Mouse (Mus musculus) forebrain, embryonic 13.5 days (tissue): ENCODE data around the gene Atn1. TPM values are rescaled to one million over a fixed set of nuclear protein-coding genes. Genes with fewer than 3 reads are reported as not detected.

Source experiments
- ATAC-seq: fragments of 200-750 bp; cut with Nextera tagmentation; 2 replicates; pipeline ENCODE4 v1.8.0; 2017
- H3K27ac ChIP-seq: fragments of 300-500 bp; sonication (generic); 2 replicates; pipeline ENCODE4 v1.5.1; 2015; ENCODE audit warnings: inconsistent platforms, mild to moderate bottlenecking, moderate library complexity
- H3K27me3 ChIP-seq: fragments of 300-500 bp; sonication (generic); 2 replicates; pipeline ENCODE4 v1.6.1; 2015; ENCODE audit warnings: mild to moderate bottlenecking, inconsistent platforms
- H3K36me3 ChIP-seq: fragments of 300-500 bp; sonication (generic); 2 replicates; pipeline ENCODE4 v1.6.1; 2015; ENCODE audit warnings: mild to moderate bottlenecking, inconsistent platforms; ENCODE audit not compliant: poor library complexity, severe bottlenecking
- H3K4me1 ChIP-seq: fragments of 300-500 bp; sonication (generic); 2 replicates; pipeline ENCODE4 v1.6.1; 2015; ENCODE audit warnings: inconsistent platforms
- H3K4me2 ChIP-seq: fragments of 300-500 bp; sonication (generic); 2 replicates; pipeline ENCODE4 v1.6.1; 2015; ENCODE audit warnings: inconsistent platforms, mild to moderate bottlenecking, moderate library complexity
- H3K4me3 ChIP-seq: fragments of 300-500 bp; sonication (generic); 2 replicates; pipeline ENCODE4 v1.5.1; 2015; ENCODE audit warnings: mild to moderate bottlenecking, inconsistent platforms
- H3K9ac ChIP-seq: fragments of 300-500 bp; sonication (generic); 2 replicates; pipeline ENCODE4 v1.6.1; 2015; ENCODE audit warnings: mild to moderate bottlenecking, inconsistent platforms
- H3K9me3 ChIP-seq: fragments of 300-500 bp; sonication (generic); replicated peaks from 2 replicates; pipeline ENCODE4 v1.6.1; 2016; ENCODE audit warnings: inconsistent platforms
- WGBS: fragments of 180-500 bp; shearing (Covaris S2); methylation state at CpG from one replicate; pipeline ENCODE4 v1.1.7; 2015; 5-methylcytosine and 5-hydroxymethylcytosine counted together
- polyA plus RNA-seq: library from polyadenylated mRNA; unstranded; fragments of >200 nt; fragmentation: Nextera tagmentation; extraction: Ambion mirVana; gene quantifications from 2 replicates; pipeline ENCODE4 v1.2.1, GENCODE M21; 2015

Atn1 gene
- polyA plus RNA-seq, 1 experiment from 2014 or later: 17.7 TPM

DNA sequence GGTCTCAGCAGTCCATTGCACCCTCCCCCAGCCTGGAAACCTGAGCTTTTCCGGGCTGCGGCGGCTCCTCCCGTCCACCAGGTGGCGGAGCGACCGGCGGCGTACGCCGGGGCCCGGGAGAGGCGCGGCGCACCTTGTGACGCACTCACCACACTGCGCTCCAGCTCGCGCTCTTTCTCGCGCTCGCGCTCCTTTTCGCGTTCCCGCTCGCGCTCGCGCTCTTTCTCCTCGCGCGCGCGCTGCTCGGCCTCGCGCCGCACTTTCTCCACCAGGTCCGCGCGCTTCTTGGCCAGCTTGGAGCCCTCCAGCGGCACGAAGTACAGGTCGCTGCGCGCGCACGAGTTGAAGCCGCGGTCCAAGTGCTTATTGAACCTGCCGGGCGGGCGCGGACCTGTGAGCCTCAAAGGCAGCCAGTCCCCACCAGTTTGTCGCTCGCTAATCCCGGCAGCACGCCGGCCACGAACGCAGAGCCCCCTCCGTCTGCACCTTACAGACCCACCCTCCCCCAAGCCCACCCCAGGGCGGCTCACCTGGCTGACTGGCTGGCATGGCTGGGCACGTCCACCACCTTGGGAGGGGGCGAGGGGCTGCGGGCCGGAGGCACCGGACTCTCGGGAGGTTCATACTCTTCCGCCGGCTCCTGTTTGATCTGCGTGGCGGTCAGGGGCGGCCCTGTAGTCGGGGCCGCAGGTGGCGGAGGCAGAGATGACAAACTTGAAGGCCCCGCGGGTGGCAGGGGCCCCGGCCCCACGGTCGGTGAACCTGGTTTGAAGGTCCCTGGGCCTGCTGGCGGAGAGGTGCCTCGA, 10.6 kb downstream of the Atn1 start:
- peaks cover 68% of the 10 kb centered on the region for H3K36me3 ChIP-seq
- peak; percentile 85 for ATAC-seq
- H3K9me3 ChIP-seq: no peaks in the 10 kb centered on the region
- peak overlapping the region; percentile 90 for H3K27ac ChIP-seq
- peak overlapping the region; percentile 95 for H3K4me2 ChIP-seq
- peak overlapping the region; percentile 54 for H3K4me3 ChIP-seq
- WGBS: under 1% methylated on average over 84 of the region's 85 CpGs
- peak overlapping the region; percentile 84 for H3K9ac ChIP-seq
- no peaks in the 10 kb centered on the region for H3K27me3 ChIP-seq
- peaks cover 33% of the 10 kb centered on the region for H3K4me1 ChIP-seq

DNA sequence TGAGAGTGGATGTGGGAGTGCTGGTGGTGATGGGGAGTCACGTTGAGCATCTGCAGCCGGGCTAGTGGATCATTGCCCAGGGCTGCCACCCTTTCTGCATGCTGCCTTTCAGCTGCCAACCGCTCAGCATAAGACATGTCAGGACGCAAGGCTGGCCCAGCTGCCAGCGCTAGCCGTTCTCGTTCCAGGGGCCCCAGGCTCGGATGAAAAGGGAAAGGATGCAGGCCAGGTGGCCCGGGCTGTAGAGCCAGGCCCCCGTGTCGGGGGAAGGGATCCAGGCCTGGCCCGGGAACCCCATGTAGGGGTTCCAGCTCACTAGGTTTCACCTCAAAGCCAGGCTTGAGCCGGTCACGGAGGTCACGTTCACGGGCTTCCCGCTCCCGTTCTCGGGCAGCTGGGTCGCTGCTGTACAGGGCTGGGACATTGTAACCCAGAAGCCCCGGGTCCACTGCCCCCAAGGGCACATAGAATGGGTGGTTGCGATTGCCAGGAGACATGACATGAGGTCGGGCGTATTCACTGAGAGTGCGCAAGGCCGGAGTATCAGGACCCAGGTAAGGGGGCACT, 11.5 kb downstream of the Atn1 start:
- peak overlapping the region; percentile 95 for H3K4me2 ChIP-seq
- 72% methylated on average over 26 of the region's 26 CpGs for WGBS

DNA sequence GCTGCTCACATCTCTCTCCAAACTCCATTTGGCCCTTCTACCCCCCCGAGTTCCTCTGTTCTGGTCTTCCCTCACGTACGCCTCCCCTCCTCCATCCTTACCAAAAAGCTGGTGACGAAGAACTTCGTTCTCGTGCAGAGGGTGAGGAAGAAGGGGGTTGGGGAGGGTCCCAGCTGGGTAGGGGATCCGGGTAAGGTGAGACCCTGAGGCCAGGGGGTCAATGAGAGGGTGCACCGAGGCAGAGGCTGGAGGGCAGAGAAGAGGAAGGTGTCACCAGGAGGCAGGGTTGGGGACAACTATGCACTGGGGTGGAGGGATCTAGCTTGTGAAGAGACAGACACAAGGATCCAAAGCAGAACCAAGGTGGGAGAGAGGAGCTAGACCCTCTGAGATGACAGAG, 12.7 kb downstream of the Atn1 start:
- no peak overlapping the region for H3K9ac ChIP-seq
- no peaks in the 10 kb centered on the region for H3K27me3 ChIP-seq
- no peak overlapping the region for H3K4me3 ChIP-seq
- H3K36me3 ChIP-seq: peaks cover 56% of the 10 kb centered on the region
- H3K27ac ChIP-seq: no peak overlapping the region; the same call in 1 of the 2 replicates
- WGBS: 91% methylated on average over 8 of the region's 8 CpGs
- H3K4me1 ChIP-seq: peaks cover 49% of the 10 kb centered on the region
- ATAC-seq: no peak
- H3K9me3 ChIP-seq: no peaks in the 10 kb centered on the region
- no peak overlapping the region for H3K4me2 ChIP-seq

More for the DNA sequence above, 11.5 kb downstream of the Atn1 start:
- Histone ChIP-seq H3K9me3 (no peaks in the 10 kb centered on the region), H3K9ac (no peak overlapping the region), H3K4me1 (peaks cover 37% of the 10 kb centered on the region), H3K27ac (peak overlapping the region; percentile 90), H3K27me3 (no peaks in the 10 kb centered on the region), H3K4me3 (peak overlapping the region; percentile 54), H3K36me3 (peaks cover 62% of the 10 kb centered on the region)
- ATAC-seq: no peak

DNA sequence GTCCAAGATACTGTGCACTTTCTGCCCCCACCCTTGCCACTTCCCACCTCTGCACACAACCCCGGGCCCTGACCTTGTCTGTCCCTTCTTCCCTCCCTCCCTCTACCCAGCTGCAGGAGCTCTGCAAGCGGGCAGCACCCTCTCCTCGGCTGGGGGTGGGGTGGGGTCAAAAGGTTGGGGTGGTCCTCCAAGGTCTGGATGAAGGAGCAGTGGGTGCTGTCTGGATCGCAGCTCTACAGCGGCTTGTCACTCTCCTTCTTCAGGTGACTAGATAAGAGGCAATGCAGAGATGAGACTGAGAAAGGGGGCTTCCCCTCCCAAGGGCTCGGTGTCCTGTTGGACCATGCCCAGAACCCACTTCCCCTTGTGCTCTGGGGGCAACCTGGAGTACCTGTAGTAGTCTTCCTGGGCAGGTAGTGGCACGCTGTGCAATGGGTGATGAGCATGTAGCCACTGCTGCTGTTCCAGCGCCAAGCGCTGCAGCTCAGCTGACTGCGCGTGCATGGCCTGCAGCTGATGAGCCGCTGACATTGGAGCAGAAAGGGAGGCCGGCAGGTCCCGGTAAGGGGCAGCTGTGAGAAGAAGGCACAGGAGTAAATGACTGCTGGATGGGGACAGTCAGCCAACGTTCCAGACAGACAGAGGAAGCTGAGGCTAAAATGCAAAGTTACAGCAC, 13.3 kb downstream of the Atn1 start:
- no peak overlapping the region for H3K4me3 ChIP-seq
- no peaks in the 10 kb centered on the region for H3K27me3 ChIP-seq
- no peak overlapping the region for H3K27ac ChIP-seq

DNA sequence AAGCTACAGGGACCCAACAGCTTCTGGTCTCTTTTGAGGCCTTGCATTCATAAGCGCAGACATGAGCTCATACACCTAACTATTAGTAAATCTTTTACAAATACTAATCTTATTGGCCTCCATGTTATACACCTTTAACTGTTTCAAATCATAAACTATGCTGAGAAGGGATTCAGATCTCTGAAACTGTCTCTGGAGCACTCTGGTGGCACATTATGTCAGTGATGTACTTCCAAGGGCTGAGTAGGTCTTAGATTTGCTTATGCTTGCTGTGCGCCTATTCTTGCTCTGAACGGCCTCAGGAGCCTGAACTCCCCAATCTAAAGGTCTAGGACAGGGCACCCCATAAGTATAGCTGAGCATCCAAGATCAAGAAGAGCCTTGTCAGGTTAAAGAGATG, 14.5 kb downstream of the Atn1 start:
- Histone ChIP-seq H3K27me3 (no peaks in the 10 kb centered on the region), H3K27ac (peak overlapping the region; percentile 100), H3K4me2 (peak overlapping the region; percentile 78), H3K4me1 (peaks cover 48% of the 10 kb centered on the region), H3K9ac (peak overlapping the region; percentile 95), H3K36me3 (peaks cover 41% of the 10 kb centered on the region), H3K4me3 (peak overlapping the region; percentile 67), H3K9me3 (no peaks in the 10 kb centered on the region)
- no peak for ATAC-seq
- 65% methylated on average over 3 of the region's 3 CpGs for WGBS

More for the DNA sequence above, 13.3 kb downstream of the Atn1 start:
- Histone ChIP-seq H3K4me2 (no peak overlapping the region), H3K4me1 (peaks cover 53% of the 10 kb centered on the region), H3K36me3 (peaks cover 52% of the 10 kb centered on the region), H3K9me3 (no peaks in the 10 kb centered on the region), H3K9ac (no peak overlapping the region)
- 91% methylated on average over 15 of the region's 15 CpGs for WGBS
- no peak for ATAC-seq

DNA sequence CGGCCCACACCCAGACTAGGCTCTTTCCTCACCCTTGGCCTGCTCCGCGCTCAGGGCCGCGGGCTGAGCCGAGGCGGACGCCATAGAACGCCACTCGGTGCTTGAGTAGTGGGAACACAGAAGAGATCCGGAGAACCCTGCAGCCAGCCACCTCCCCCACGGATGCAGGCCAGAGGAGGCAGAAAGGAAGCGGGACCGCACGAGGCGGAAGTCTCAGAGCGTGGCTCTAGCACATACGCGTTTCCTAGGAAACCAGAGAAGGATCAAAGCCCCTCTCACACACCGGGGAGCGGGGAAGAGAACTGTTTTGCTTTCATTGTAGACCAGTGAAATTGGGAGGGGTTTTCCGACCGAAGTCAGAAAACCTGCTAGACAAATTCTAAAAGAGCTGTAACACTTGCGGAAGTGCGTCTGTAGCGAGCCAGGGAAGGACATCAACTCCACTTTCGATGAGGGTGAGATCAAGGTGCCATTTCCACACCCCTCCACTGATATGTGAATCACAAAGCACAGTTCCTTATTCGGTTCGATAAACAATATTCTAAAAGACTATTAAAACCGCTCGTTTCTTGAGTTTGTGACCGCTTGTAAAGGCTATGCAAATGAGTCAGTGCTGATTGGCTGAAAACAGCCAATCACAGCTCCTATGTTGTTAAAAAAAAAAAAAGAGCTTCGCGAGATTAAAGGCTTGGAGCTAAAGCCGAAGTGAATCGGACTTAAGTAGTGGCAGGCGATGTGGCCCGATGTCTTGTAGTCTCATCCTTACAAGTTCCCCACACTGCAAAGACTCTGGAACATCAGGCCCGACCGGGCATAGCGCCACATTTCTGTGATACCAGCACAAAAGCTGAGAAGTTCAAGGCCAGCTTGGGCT, 15.2 kb downstream of the Atn1 start, which contains the start of gene Grcc10:
Gene Grcc10, minus strand, starts transcription at position 487 of the 874 bp plus-strand sequence.
- H3K27ac ChIP-seq: peak within 1 kb of the TSS; percentile 100
- ATAC-seq: peak; percentile 85
- peaks cover 41% of the 10 kb centered on the region for H3K4me1 ChIP-seq
- under 1% methylated on average over 41 of the region's 41 CpGs for WGBS
- peaks cover 38% of the 10 kb centered on the region for H3K36me3 ChIP-seq
- H3K27me3 ChIP-seq: no peaks in the 10 kb centered on the region
- H3K9ac ChIP-seq: peak within 1 kb of the TSS; percentile 95
- H3K4me3 ChIP-seq: peak within 1 kb of the TSS; percentile 67
- peak within 1 kb of the TSS; percentile 78 for H3K4me2 ChIP-seq
- no peaks in the 10 kb centered on the region for H3K9me3 ChIP-seq

DNA sequence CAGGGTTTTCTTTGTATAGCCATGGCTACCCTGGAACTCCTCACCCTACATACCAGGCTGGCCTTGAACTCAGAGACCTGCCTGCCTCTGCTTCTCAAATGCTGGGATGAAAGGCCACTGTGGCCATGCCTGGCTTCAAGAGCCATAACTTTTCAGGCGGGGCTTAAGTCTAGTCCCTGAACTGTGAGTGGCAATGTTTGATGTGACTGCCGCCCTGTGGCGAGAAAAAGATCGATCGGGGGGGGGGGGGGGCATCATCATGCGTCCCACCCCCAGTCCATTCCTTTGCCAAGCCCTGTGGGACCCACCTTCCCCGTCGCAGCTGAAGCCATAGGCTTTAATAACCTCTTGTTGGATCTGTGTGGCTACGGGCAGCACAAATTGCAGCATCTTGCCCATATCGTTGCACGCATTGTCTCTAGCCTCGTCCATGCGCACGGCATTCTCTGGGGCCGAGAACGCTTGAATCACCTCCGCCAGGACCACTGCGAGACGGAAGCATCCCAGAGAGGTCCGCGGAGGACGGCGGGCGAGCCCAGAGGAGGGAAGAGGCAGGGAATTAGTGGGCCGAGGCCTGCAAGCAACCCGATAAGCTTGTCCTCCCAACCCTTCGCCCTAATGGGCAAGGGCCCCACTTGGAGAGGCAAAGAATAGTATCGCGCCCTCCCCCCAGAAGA, 16.0 kb downstream of the Atn1 start:
- H3K9ac ChIP-seq: peak overlapping the region; percentile 95
- ATAC-seq: peak; percentile 29
- WGBS: under 1% methylated on average over 28 of the region's 29 CpGs
- peak overlapping the region; percentile 100 for H3K27ac ChIP-seq
- no peaks in the 10 kb centered on the region for H3K9me3 ChIP-seq
- peak overlapping the region; percentile 78 for H3K4me2 ChIP-seq
- H3K4me1 ChIP-seq: peaks cover 37% of the 10 kb centered on the region
- H3K4me3 ChIP-seq: peak overlapping the region; percentile 67
- no peaks in the 10 kb centered on the region for H3K27me3 ChIP-seq
- peaks cover 38% of the 10 kb centered on the region for H3K36me3 ChIP-seq

DNA sequence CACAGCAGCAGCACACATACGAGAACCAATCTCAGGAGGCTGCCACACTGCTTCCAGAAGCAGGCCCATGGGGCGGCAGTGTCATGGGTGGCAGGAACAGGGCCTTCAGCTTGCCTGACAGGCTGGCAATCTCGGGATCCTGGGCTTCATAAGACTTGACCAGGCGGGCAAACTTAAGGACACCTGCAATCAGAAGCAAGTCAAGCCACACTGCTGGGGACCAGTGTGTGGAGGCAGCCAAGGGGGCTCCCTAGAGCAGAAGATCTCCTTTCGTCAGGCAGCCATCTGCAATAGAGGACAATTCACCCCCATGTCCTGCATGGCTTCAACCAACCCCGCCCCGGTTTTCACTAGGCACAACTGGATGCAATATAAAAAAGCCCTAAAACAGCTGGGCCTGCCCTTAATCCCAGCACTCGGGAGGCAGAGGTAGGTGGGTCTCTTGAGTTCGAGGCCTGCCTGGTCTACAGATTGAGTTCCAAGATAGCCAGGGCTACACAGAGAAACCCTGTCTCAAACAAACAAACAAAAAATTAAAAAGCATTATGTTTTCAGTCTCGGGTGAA, 17.0 kb downstream of the Atn1 start:
- H3K9me3 ChIP-seq: no peaks in the 10 kb centered on the region

DNA sequence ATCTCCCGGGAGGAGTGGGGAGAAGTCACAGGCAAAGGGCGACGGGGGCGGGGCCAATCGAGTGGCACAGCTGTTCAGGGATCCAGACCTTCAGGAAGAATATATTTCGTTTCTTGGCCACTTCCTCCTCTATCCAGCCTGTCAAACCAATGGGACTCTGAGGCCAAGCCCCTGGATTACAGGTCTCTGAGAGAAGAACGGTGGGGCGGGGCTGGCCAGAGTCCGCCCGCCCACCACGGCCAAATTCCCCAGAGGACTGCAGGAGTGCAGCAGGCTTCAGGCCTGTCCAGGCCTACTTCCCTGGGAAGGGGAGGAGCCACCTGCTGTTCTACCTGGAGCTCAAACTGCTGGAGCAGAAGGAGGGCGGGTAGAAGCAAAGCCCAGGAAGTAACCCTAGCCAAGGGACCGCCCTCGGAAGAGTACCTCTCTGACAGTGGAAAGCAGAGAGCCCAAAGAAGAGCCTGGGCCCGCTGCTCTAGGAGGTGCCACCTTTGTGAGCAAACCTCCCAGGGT, 17.8 kb downstream of the Atn1 start, which contains the start of gene Ptpn6:
Gene Ptpn6, minus strand, starts transcription at position 204 of the 513 bp plus-strand sequence.
- 29% methylated on average over 15 of the region's 15 CpGs for WGBS
- Histone ChIP-seq H3K27me3 (no peaks in the 10 kb centered on the region), H3K4me3 (0 out of 2 replicates have a peak within 1 kb of the TSS, but pooled peaks have one; percentile 67), H3K36me3 (peaks cover 22% of the 10 kb centered on the region), H3K4me1 (peaks cover 34% of the 10 kb centered on the region), H3K27ac (peak within 1 kb of the TSS; percentile 100; the same call in 1 of the 2 replicates), H3K9me3 (no peaks in the 10 kb centered on the region), H3K4me2 (peak within 1 kb of the TSS; percentile 78), H3K9ac (peak within 1 kb of the TSS; percentile 14; the same call in 1 of the 2 replicates)
- no peak for ATAC-seq

More for the DNA sequence above, 17.0 kb downstream of the Atn1 start:
- Histone ChIP-seq H3K27ac (peak overlapping the region; percentile 100), H3K9ac (peak overlapping the region; percentile 45; the same call in 1 of the 2 replicates), H3K27me3 (no peaks in the 10 kb centered on the region), H3K36me3 (peaks cover 29% of the 10 kb centered on the region), H3K4me1 (peaks cover 34% of the 10 kb centered on the region), H3K4me2 (peak overlapping the region; percentile 78), H3K4me3 (0 out of 2 replicates have a peak overlapping the region, but pooled peaks have one; percentile 67)
- whole genome bisulfite sequencing: 87% methylated on average over 10 of the region's 10 CpGs
- no peak for ATAC-seq

DNA sequence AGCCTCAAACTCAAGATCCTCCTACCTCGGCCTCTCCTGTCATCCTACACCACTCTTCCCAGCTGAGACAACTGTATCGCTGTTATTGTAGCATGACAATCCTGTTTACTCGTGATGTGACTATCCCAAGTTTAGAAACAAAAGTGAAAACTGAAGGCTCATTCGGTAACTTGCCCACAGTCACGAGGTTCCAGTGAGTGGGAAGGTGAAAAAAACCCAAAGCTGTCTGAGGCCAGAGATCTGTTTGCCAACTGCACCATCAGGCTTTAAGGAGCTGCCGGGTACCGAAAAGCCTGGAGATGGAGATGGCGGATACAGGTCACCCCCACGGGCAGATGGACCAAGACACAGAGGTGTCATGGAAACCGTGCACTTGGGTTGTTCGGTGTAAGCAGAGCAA, 19.3 kb downstream of the Atn1 start:
- WGBS: 92% methylated on average over 11 of the region's 11 CpGs
- Histone ChIP-seq H3K9ac (no peak overlapping the region), H3K9me3 (no peaks in the 10 kb centered on the region), H3K27me3 (no peaks in the 10 kb centered on the region), H3K36me3 (0 out of 2 replicates have a peak, but pooled peaks cover 9% of the 10 kb centered on the region), H3K4me3 (no peak overlapping the region), H3K4me2 (no peak overlapping the region), H3K4me1 (peaks cover 26% of the 10 kb centered on the region), H3K27ac (no peak overlapping the region)
- no peak for ATAC-seq
